Mouse (Mus musculus): ENCODE data around the gene Rars. TPM values are rescaled to one million over a fixed set of nuclear protein-coding genes. Genes with fewer than 3 reads are reported as not detected.
"Not testable (repeated sequence)": the region's sequence is repeated elsewhere in the genome, so short reads cannot be mapped to it uniquely, and the experiment has no call there.

Gene Rars
- polyA plus RNA-seq, 1 experiment from 2014 or later: 80.7 TPM

DNA sequence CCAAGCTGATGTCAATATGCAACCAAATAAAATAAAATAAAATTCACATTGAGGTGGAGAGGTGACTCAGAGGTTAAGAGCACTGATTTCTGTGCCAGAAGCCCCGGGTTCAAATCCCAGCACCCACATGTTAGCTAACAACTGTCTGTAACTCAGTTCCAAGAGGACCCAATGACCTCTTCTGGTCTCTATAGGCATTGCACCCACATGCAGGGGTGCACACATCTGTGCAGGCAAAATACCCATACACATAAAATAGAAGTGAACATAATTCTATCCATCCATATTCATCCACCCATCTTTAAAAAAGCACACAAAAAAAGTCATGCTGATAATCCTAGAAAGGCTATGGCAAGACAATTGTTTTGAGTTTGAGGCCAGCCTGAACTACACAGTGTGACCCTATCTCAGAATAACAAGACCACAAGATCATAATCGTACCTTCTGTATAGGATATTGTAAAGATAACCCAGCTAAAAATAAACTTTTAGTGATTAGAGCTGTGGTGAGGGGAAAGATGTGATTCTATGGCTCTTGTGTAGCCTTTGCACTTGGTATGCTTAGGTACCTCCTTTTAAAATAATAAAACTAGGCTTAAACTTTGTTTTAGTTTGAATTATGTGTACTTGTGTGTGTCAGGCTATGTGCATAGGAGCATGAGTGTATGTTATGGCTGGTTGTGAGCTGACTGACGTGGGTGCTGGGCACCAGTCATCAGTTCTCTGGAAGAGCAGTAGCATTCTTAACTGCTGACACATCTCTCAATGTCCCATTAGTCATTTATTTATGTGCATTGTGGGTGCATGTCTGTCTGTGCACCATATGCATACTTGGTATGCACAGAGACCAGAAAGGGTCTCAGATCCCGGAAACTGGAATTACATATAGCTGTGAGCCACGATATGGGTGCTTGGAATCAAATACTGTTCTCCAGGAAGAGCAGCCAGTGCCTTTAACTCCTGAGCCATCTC lies 3.1 kb upstream of the Rars start:
- H3K36me3 ChIP-seq: peaks cover 8% of the 10 kb centered on the region
- peaks cover 14% of the 10 kb centered on the region for H3K4me1 ChIP-seq
- peak overlapping the region; percentile 60 for H3K4me2 ChIP-seq
- no peak overlapping the region for H3K9ac ChIP-seq
- no peaks in the 10 kb centered on the region for H3K27me3 ChIP-seq
- H3K9me3 ChIP-seq: no peaks in the 10 kb centered on the region
- no peak for ATAC-seq (ENCODE audit: borderline replicate concordance, extremely low read depth, low FRiP score, low TSS enrichment)
- peak overlapping the region; percentile 35; the same call in 1 of the 2 replicates for H3K4me3 ChIP-seq
- H3K27ac ChIP-seq: no peak overlapping the region
- WGBS: 69% methylated on average over 5 of the region's 5 CpGs

DNA sequence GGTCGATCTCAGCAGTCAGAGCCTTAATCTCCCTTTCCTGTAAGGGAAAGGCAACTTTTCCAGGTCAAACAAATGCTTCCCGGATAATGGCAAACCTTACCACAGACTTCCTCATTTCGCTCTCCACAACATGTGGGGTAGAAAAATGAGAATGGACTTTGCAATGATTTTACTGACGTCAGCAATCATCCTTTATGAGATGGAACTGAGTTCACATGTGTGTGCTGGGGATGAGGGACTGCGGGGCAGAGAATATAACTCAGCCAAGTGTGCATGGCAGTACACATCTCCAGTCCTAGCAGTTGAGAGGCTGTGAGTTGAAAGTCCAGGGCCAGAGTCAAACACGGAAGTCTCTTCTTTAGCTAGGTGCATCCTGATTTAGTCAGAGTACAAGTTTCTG lies 1.0 kb downstream of the Rars start:
- Histone ChIP-seq H3K36me3 (peaks cover 38% of the 10 kb centered on the region), H3K4me3 (peak overlapping the region; percentile 96), H3K9me3 (no peaks in the 10 kb centered on the region), H3K27me3 (no peaks in the 10 kb centered on the region), H3K27ac (no peak overlapping the region), H3K4me2 (peak overlapping the region; percentile 67), H3K4me1 (peaks cover 18% of the 10 kb centered on the region), H3K9ac (peak overlapping the region; percentile 84; the same call in 1 of the 2 replicates)
- 73% methylated on average over 6 of the region's 6 CpGs for WGBS
- ATAC-seq (ENCODE audit: borderline replicate concordance, extremely low read depth, low FRiP score, low TSS enrichment): no peak

DNA sequence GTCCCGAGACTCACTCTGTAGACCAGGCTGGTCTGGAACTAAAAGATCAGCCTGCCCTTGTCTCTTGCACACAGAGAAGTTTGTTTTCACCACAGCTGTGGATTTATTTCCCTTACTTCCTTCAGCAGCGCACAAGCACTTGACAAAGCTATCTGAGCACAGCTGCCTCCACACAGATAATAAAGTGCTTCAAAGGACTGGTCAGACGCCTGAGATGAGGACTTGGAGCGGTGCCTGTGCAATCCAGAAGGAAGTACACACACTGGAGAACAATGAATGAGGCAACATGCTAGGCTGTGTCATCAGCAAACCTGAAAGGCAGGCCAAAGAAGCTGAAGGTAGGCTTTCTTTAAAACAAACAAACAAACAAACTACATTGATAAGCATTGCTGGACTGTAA lies 2.2 kb downstream of the Rars start:
- Histone ChIP-seq H3K4me3 (no peak overlapping the region), H3K4me2 (no peak overlapping the region), H3K27me3 (no peaks in the 10 kb centered on the region), H3K9me3 (no peaks in the 10 kb centered on the region), H3K4me1 (peaks cover 18% of the 10 kb centered on the region), H3K27ac (no peak overlapping the region), H3K9ac (no peak overlapping the region), H3K36me3 (peaks cover 49% of the 10 kb centered on the region)
- whole genome bisulfite sequencing: 59% methylated on average over 4 of the region's 4 CpGs
- ATAC-seq (ENCODE audit: borderline replicate concordance, extremely low read depth, low FRiP score, low TSS enrichment): no peak

DNA sequence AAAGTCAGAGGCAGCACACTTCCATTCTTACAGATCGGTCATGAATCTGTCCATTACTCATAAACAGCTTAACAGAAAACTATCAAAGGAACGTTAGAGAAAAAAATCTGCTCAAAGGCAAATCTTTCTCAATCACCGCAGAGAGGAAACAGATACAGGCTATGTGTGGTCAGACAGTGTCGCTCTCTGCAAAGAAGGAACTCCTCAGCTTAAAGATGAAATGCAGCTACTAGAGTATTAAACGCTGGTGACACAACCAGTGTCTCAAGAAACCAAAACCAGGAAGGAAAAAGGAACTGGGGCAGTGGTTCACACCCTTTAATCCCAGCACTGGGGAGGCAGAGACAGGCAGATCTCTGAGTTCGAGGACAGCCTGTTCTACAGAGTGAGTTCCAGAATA lies 6.6 kb downstream of the Rars start:
- peaks cover 85% of the 10 kb centered on the region for H3K36me3 ChIP-seq
- no peaks in the 10 kb centered on the region for H3K9me3 ChIP-seq
- no peaks in the 10 kb centered on the region for H3K27me3 ChIP-seq
- no peak overlapping the region for H3K4me3 ChIP-seq
- no peak overlapping the region for H3K27ac ChIP-seq
- H3K9ac ChIP-seq: no peak overlapping the region
- WGBS: 91% methylated on average over 6 of the region's 6 CpGs
- ATAC-seq (ENCODE audit: borderline replicate concordance, extremely low read depth, low FRiP score, low TSS enrichment): no peak
- no peak overlapping the region for H3K4me2 ChIP-seq
- peaks cover 7% of the 10 kb centered on the region for H3K4me1 ChIP-seq

DNA sequence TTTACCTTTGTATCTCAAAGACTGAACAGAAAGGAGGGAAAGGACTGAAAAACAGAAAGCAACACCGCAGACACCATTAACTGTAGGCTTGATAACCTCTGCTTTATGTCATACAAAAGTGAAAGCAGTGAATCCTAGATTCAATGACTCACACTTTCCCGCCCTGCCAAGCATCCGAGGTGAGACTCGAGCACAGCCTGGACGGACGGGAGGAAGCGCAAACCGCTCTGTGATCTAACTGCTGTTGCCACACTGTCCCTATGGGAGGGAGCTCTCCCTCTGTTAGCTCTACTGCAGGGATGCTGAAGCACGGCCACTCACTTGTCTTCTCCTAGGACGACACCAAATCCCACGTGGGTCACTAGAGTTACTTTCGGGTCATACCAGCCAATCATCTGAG lies 18.0 kb downstream of the Rars start:
- Histone ChIP-seq H3K27me3 (no peaks in the 10 kb centered on the region), H3K4me2 (no peak overlapping the region), H3K9ac (no peak overlapping the region), H3K9me3 (no peaks in the 10 kb centered on the region), H3K36me3 (peaks cover 83% of the 10 kb centered on the region), H3K4me1 (no peaks in the 10 kb centered on the region), H3K4me3 (no peak overlapping the region), H3K27ac (no peak overlapping the region)
- no peak for ATAC-seq (ENCODE audit: borderline replicate concordance, extremely low read depth, low FRiP score, low TSS enrichment)
- WGBS: 86% methylated on average over 12 of the region's 12 CpGs

DNA sequence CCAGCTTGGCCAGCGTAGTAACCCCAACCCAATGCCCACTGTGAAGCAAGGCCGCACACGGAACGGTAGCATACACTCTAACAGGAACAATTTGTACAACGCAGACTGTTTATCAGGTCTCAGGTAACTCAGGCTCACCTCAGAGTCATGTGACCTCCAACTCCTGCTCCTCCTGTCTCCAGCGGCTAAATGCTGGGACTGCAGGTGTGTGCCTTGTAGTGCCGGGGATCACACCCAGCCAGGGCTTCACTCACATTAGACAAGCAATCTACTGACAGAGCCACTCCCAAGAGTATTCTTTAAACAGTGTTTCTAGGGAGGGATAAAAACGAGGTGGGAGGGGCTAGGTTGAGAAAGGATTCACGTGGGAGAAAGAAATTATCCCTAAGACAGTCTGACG lies 22.8 kb downstream of the Rars start:
- ATAC-seq (ENCODE audit: borderline replicate concordance, extremely low read depth, low FRiP score, low TSS enrichment): no peak
- 84% methylated on average over 10 of the region's 10 CpGs for WGBS
- peaks cover 85% of the 10 kb centered on the region for H3K36me3 ChIP-seq
- H3K9me3 ChIP-seq: no peaks in the 10 kb centered on the region
- H3K27ac ChIP-seq: no peak overlapping the region
- no peaks in the 10 kb centered on the region for H3K27me3 ChIP-seq
- H3K4me2 ChIP-seq: no peak overlapping the region
- no peaks in the 10 kb centered on the region for H3K4me1 ChIP-seq
- H3K4me3 ChIP-seq: no peak overlapping the region
- H3K9ac ChIP-seq: no peak overlapping the region

DNA sequence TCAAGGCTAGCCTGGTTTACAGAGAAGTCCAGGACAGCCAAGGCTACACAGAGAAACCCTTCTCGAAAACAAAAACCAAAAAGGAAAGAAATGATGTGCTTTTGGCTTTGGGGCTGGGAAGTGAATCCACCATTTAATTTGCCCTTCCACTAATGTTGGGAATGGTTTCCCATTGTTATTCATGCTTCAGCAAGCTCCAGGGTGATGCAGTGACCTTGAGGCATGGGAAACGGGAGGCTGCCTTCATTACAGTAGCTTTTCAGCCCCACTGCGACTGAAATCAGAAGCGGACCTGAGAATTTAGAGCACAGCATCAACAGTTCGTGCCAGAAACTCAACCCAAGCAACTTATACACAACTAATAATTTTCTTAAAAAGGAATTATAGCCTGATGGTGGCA lies 33.0 kb downstream of the Rars start:
- H3K27me3 ChIP-seq: peaks cover 40% of the 10 kb centered on the region

DNA sequence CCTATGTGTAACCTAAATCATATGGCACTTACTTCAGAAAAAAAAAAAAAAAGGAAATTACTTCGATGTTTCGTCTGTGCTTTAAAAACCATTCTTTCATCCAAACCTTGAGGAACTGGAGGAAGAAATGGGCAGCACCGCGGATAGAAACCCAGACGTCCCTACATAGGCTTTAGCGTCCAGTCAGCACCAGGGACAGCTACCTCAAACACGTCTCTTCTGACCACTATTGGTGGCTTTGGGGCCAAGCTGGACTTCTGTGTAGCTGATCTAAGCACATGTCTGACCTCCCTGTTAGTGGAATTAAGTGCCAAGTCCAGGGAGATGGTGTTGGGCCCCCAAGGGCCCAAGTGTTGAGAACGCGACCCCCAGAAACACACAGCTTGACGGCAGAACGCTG lies 35.4 kb downstream of the Rars start, which contains the start of gene Fbll1:
TSS of gene Fbll1 (minus strand) at position 11 of the 400 bp plus-strand sequence.
- H3K27me3 ChIP-seq: peaks cover 57% of the 10 kb centered on the region
- no peaks in the 10 kb centered on the region for H3K9me3 ChIP-seq
- H3K4me2 ChIP-seq: peak within 1 kb of the TSS; percentile 50
- H3K4me1 ChIP-seq: peaks cover 10% of the 10 kb centered on the region
- ATAC-seq (ENCODE audit: borderline replicate concordance, extremely low read depth, low FRiP score, low TSS enrichment): no peak
- H3K27ac ChIP-seq: no peak within 1 kb of the TSS
- H3K4me3 ChIP-seq: peak within 1 kb of the TSS; percentile 25
- no peak within 1 kb of the TSS for H3K9ac ChIP-seq
- H3K36me3 ChIP-seq: no peaks in the 10 kb centered on the region
- 16% methylated on average over 11 of the region's 11 CpGs for WGBS

More for the DNA sequence above, 33.0 kb downstream of the Rars start:
- H3K27ac ChIP-seq: no peak overlapping the region
- H3K4me3 ChIP-seq: no peak overlapping the region
- H3K36me3 ChIP-seq: no peaks in the 10 kb centered on the region; the same call in 1 of the 2 replicates
- H3K9ac ChIP-seq: no peak overlapping the region
- H3K4me1 ChIP-seq: peaks cover 10% of the 10 kb centered on the region
- WGBS: 73% methylated on average over 5 of the region's 5 CpGs
- H3K9me3 ChIP-seq: no peaks in the 10 kb centered on the region
- no peak overlapping the region for H3K4me2 ChIP-seq
- no peak for ATAC-seq (ENCODE audit: borderline replicate concordance, extremely low read depth, low FRiP score, low TSS enrichment)

DNA sequence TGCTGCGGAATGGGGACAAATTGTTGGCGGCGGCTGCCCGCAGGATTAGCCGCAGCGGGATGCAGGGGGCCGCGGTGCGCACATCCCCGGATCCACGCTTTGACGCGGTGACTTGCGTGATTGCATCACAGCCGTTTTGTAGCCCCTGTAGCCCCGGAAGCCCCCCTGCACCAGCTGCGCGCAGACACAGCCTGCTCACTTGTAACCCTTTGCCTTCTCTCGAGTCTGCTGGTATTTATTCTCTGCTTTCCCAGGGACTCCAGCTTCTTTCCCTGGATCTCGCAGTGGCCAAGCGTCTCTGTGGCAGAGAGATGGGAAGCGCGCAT lies 35.8 kb downstream of the Rars start:
- Histone ChIP-seq H3K4me3 (peak overlapping the region; percentile 25), H3K36me3 (no peaks in the 10 kb centered on the region), H3K4me1 (peaks cover 10% of the 10 kb centered on the region), H3K4me2 (peak overlapping the region; percentile 50), H3K9ac (no peak overlapping the region), H3K27me3 (peaks cover 57% of the 10 kb centered on the region), H3K27ac (no peak overlapping the region), H3K9me3 (no peaks in the 10 kb centered on the region)
- ATAC-seq (ENCODE audit: borderline replicate concordance, extremely low read depth, low FRiP score, low TSS enrichment): no peak
- WGBS: 4% methylated on average over 23 of the region's 23 CpGs

DNA sequence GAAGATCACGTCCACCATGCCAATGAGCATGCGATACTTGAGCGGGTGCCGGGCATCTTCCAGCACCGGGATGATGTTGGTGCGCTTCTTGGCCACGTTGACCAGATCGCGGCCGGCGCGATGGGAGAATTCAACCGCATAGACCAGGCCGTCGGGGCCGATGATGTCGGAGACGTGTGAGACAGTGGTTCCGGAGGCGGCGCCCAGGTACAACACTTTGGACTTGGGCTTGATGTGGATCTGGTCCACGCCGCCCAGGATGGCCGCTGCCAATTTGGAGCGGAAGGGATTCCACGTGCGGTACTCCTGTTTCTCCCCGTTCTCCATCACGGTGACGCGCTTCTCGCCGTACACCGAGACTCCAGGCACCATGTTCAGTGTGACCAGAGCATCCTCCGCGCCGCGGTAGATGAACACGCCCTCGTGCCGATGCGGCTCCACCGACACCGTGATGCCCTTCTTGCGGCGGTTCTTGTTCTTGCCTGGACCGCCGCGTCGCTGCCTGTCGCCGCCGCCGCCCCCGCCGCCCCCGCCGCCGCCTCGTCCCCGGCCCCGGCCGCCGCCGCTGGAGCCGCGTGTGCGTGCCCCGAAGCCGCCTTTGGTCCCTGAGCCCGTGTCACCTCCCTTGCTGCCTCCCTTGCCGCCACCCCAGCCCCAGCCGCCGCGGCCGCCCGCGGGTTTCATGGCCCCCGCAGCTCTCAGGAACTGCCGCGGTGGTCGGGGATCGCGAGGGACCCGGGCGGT lies 36.4 kb downstream of the Rars start:
- Histone ChIP-seq H3K36me3 (no peaks in the 10 kb centered on the region), H3K4me1 (peaks cover 10% of the 10 kb centered on the region), H3K4me2 (peak overlapping the region; percentile 50), H3K27me3 (peaks cover 57% of the 10 kb centered on the region), H3K9ac (no peak overlapping the region), H3K4me3 (peak overlapping the region; percentile 25), H3K9me3 (no peaks in the 10 kb centered on the region), H3K27ac (no peak overlapping the region)
- 5% methylated on average over 82 of the region's 86 CpGs for whole genome bisulfite sequencing
- ATAC-seq (ENCODE audit: borderline replicate concordance, extremely low read depth, low FRiP score, low TSS enrichment): no peak

DNA sequence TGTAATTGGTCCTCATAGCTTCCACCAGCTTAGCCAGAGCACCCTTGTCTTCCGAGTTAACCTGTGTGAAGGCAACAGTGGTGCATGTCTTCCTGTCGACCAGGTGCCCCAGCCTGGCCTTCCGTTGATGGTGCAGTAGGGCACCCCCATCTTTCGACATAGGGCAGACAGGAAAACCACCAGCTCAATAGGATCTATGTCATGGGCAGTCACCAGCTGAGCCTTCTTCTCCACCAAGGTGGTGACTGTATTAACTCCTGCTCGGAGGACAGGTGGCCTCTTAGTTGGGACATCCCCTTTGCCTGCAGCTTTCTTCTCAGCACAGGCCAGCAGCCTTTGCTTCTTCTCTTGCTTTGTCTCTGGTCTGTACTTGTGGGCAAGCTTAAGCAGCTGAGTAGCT lies 41.5 kb downstream of the Rars start:
- H3K4me3 ChIP-seq; H3K4me2 ChIP-seq; H3K27ac ChIP-seq; H3K9me3 ChIP-seq; H3K9ac ChIP-seq; H3K4me1 ChIP-seq; ATAC-seq (ENCODE audit: borderline replicate concordance, extremely low read depth, low FRiP score, low TSS enrichment): not testable (repeated sequence)
- Histone ChIP-seq H3K36me3 (peaks cover 23% of the 10 kb centered on the region), H3K27me3 (peaks cover 31% of the 10 kb centered on the region)
- WGBS: 77% methylated on average over 5 of the region's 5 CpGs

DNA sequence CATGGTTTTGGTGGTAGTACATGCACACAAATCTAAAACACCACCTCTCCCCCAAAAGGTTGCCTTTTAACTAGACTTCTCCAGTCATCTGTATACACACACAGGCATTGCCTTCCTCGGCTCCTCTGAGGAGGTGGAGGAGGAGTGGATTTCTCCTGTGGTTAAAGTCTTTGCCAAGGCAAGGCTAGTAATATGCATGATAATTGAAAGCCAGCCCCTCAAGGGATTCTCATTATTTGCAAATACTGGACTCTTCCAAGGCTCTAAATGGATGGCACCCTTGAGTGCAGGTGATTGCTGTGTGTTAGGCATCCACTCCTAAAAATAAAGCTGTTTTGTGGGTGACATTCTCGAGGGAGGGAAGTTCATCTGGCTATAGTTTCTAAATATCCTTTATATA lies 45.9 kb downstream of the Rars start:
- Histone ChIP-seq H3K36me3 (peaks cover 49% of the 10 kb centered on the region), H3K27ac (no peak overlapping the region)

More for the DNA sequence above, 45.9 kb downstream of the Rars start:
- Histone ChIP-seq H3K9ac (no peak overlapping the region), H3K9me3 (no peaks in the 10 kb centered on the region), H3K4me1 (no peaks in the 10 kb centered on the region), H3K4me2 (no peak overlapping the region), H3K4me3 (no peak overlapping the region), H3K27me3 (no peaks in the 10 kb centered on the region)
- no peak for ATAC-seq (ENCODE audit: borderline replicate concordance, extremely low read depth, low FRiP score, low TSS enrichment)
- WGBS: 82% methylated on average over 2 of the region's 2 CpGs
